Mouse (Mus musculus): ENCODE data around the gene Cfap54.

DNA sequence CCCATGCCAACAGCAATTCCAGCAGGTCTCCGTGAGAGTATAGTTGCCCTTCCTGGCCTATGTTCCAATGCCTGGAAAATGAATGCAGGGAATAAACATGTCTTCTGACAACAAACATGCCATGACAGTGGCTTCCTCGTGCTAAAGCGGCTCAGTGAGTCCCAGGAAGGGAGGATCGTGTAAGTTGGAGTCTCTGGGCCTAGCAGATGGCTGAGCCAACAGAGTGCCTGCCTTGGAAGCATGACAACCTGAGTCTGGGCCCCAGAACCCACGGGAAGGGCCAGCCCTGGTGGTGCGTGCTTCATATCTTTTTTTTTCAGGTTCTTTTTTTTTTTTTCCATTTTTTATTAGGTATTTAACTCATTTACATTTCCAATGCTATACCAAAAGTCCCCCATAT lies 27.6 kb downstream of the Cfap54 start:
- no peak for TF ChIP-seq CTCF (IDR thresholded peaks at IDR 0.05; ENCODE audit: low read depth)
- no peak for TF ChIP-seq EP300 (optimal IDR thresholded peaks at IDR 0.05)

Data from stomach, postnatal 0 days (tissue).